Mouse (Mus musculus) gastrocnemius, postnatal 10 days (tissue): ENCODE measurements around the gene Mypop. TPM values are rescaled to one million over a fixed set of nuclear protein-coding genes. Genes with fewer than 3 reads are reported as not detected.

Source experiments
- DNase-seq: peaks from one replicate; pipeline ENCODE4 v3.0.0; 2021; ENCODE audit warnings: mixed read lengths
- total RNA-seq, 2 experiments: library from RNA; stranded (reverse); gene quantifications; 2 replicates each; pipeline ENCODE4 v1.2.3; 2021

Mypop gene
- total RNA-seq, 2 experiments from 2014 or later: 2.0 to 3.5 TPM

GRCm38 (mm10) chr7:19021048-19021447, 30.0 kb downstream of the Mypop start:
- no peak for DNase-seq

- no peak for DNase-seq
These were observed 31.3 kb downstream of the Mypop start for GRCm38 (mm10) chr7:19022189-19022958.

GRCm38 (mm10) chr7:19023357-19023814, 32.3 kb downstream of the Mypop start, which contains the start of gene Foxa3:
Gene Foxa3 (minus strand): TSS chr7:19023538.
- peak; percentile 66 for DNase-seq

GRCm38 (mm10) chr7:19024096-19024506, 33.1 kb downstream of the Mypop start, which contains the start of gene Sympk:
Gene Sympk (plus strand): TSS chr7:19024377.
- DNase-seq: peak; percentile 94

GRCm38 (mm10) chr7:19024581-19025255, 33.7 kb downstream of the Mypop start:
- DNase-seq: peak; percentile 43

- no peak for DNase-seq
These were observed 37.0 kb downstream of the Mypop start for GRCm38 (mm10) chr7:19028067-19028466.

GRCm38 (mm10) chr7:19029084-19029653, 38.1 kb downstream of the Mypop start:
- peak; percentile 53 for DNase-seq

GRCm38 (mm10) chr7:19031641-19032040, 40.6 kb downstream of the Mypop start:
- no peak for DNase-seq

- DNase-seq: no peak
These were observed 53.6 kb downstream of the Mypop start for GRCm38 (mm10) chr7:19044616-19045015.

- peak; percentile 44 for DNase-seq
These were observed 55.4 kb downstream of the Mypop start for GRCm38 (mm10) chr7:19046286-19047069.

- DNase-seq: no peak
These were observed 57.0 kb downstream of the Mypop start for GRCm38 (mm10) chr7:19048006-19048527.

GRCm38 (mm10) chr7:19049252-19049651, 58.2 kb downstream of the Mypop start:
- DNase-seq: no peak

GRCm38 (mm10) chr7:19050172-19050571, 59.1 kb downstream of the Mypop start:
- DNase-seq: no peak

- DNase-seq: no peak
These were observed 60.1 kb downstream of the Mypop start for GRCm38 (mm10) chr7:19051161-19051560.

Other genes starting within 250 kb of the Mypop start
- gene Psg19, start 192.7 kb upstream of the Mypop start, total RNA-seq: not detected
- not detected for gene Psg17, start 169.6 kb upstream of the Mypop start, total RNA-seq
- gene Mill2, start 151.3 kb upstream of the Mypop start, total RNA-seq: 1 to 10 TPM; 3.1 to 3.6 TPM
- 1 to 10 TPM in 1 of 2 experiments, under 1 TPM in 1; 0.73 to 3.7 TPM for gene Pglyrp1, start 119.9 kb upstream of the Mypop start, total RNA-seq
- 1 to 10 TPM; 5.9 to 9.4 TPM for gene Ccdc61, start 80.8 kb upstream of the Mypop start, total RNA-seq
- gene Nova2, start 65.4 kb upstream of the Mypop start, total RNA-seq: 1 to 10 TPM; 2.9 to 4.1 TPM
- gene Nanos2, start 3.8 kb upstream of the Mypop start, total RNA-seq: not detected
- 10 to 100 TPM; 20.4 to 24.0 TPM for gene Irf2bp1, start 12.8 kb downstream of the Mypop start, total RNA-seq
- gene Foxa3, start 32.3 kb downstream of the Mypop start, total RNA-seq: under 1 TPM in 1 of 2 experiments, not detected in 1; 0.16 TPM
- gene Sympk, start 33.1 kb downstream of the Mypop start, total RNA-seq: 10 to 100 TPM; 39.9 to 45.0 TPM
- not detected for gene Rsph6a, start 63.4 kb downstream of the Mypop start, total RNA-seq
- gene Dmwd, start 85.0 kb downstream of the Mypop start, total RNA-seq: 10 to 100 TPM; 26.6 to 31.8 TPM
- 100 to 1,000 TPM; 256 to 267 TPM for gene Dmpk, start 92.6 kb downstream of the Mypop start, total RNA-seq
- gene Six5, start 103.3 kb downstream of the Mypop start, total RNA-seq: 1 to 10 TPM; 5.3 to 7.8 TPM
- gene Gm4969, start 127.1 kb downstream of the Mypop start, total RNA-seq: under 1 TPM in 1 of 2 experiments, not detected in 1; 0.14 TPM
- 1 to 10 TPM; 2.7 to 4.2 TPM for gene Fbxo46, start 128.6 kb downstream of the Mypop start, total RNA-seq
- gene Qpctl, start 158.0 kb downstream of the Mypop start, total RNA-seq: 1 to 10 TPM; 5.0 to 5.5 TPM
- 10 to 100 TPM; 72.9 to 77.4 TPM for gene Snrpd2, start 158.5 kb downstream of the Mypop start, total RNA-seq
- under 1 TPM in 1 of 2 experiments, not detected in 1; 0.14 TPM for gene Gipr, start 174.9 kb downstream of the Mypop start, total RNA-seq
- 10 to 100 TPM; 14.9 to 17.6 TPM for gene Eml2, start 185.2 kb downstream of the Mypop start, total RNA-seq
- gene Gpr4, start 221.3 kb downstream of the Mypop start, total RNA-seq: 1 to 10 TPM; 2.3 to 3.4 TPM
- 10 to 100 TPM; 36.9 to 37.8 TPM for gene Opa3, start 237.1 kb downstream of the Mypop start, total RNA-seq